9 mouse cellular contexts compared by ENCODE assay signal in the genomic region with DNA sequence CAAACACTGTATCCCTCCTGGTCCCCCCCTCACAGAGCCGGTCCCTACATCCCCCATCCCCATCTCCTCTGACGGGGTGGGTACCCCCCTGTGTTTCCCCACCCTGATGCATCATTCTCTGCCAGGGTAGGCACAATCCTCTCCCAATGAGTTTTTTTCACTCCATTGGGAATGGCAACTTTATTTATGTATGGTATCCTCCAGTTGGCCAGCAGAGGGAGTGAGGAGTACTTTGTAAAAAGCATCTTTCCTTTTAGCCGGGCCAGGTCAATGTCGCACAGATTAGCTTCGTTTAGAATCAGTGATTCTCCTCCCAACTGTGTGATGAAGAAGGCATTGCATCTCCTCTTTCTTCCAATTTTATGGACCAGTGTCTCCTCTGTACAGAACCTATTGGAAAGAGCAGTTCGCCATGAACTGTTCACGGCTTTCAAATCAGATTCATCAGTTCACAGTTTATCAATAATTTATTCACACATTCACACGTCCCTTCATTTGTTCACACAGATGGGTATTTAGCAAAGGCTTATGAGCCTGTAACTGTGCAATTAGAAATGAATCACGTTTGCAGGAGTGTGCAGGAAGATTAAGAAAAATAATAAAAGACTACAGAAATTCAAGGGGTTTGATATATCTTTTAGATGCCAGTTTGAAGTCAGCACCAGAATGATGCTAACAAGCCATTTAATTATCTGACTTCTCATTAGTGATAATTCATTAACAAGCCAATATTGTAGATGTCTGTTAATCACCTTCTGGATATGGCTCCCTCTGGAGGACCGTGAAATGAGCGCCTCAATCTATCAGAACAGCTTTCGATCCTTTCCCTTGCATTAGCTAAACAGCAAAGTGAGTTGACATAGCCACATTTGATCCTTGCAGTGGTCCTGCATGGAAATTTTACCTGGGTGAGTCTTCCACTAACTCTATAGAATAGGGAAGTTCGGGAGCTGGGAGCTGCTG.
DNase-seq lines count a peak whose midpoint lies in the region; ATAC-seq and TF ChIP-seq lines count a peak whose summit lies in the region.
"Had no signal": no experiment of that assay in that cellular context is flagged by ENCODE, and none has a peak within 500 bp of the region (broad histone marks: within the 10 kb centered on the region; RNA-seq: fewer than 3 reads in every experiment).

No protein-coding gene starts in this region.

- H3K9me3 ChIP-seq in neural tube, embryonic 12.5 days = no peaks in the 10 kb centered on the region
- H3K9me3 ChIP-seq in intestine, embryonic 16.5 days (ENCODE audit: control insufficient read depth, low read length) = no peaks in the 10 kb centered on the region

- peak; percentile 91 for ATAC-seq in frontal cortex, adult (ENCODE audit: low TSS enrichment)
- peak; percentile 25; the same call in 1 of the 2 replicates for ATAC-seq in neural tube, embryonic 12.5 days (ENCODE audit: low FRiP score, low read depth)
- ATAC-seq in intestine, embryonic 16.5 days = no peak

- intact Hi-C loops in gastrocnemius, adult 2 months (cut with DNase I) = no loop called here

- no peaks in the 10 kb centered on the region for H3K27me3 ChIP-seq in neural tube, embryonic 12.5 days (replicated peaks)
- no peaks in the 10 kb centered on the region for H3K27me3 ChIP-seq in intestine, embryonic 16.5 days (replicated peaks; ENCODE audit: control insufficient read depth, insufficient read depth, low read length)

- no peak for DNase-seq in gastrocnemius, adult 2 months
- no peak for DNase-seq in gastrocnemius, adult 8-10 months (ENCODE audit: low spot score in 2 of 2)
- peak; percentile 34 for DNase-seq in Muller cell, postnatal 12 days (ENCODE audit: inconsistent ontology term)
- peak; percentile 11 to 38 for DNase-seq in layer of hippocampus, postnatal 25 days (ENCODE audit: extremely low spot score in 1 of 2, low spot score in 1 of 2)
- no peak for DNase-seq in gastrocnemius, adult 18-20 months (ENCODE audit: low spot score)

- WGBS in neural tube, embryonic 12.5 days = 54% methylated on average over 13 of the region's 13 CpGs
- 60% methylated on average over 13 of the region's 13 CpGs for WGBS in intestine, embryonic 16.5 days

- no peaks in the 10 kb centered on the region for H3K36me3 ChIP-seq in neural tube, embryonic 12.5 days
- H3K36me3 ChIP-seq in intestine, embryonic 16.5 days (ENCODE audit: control insufficient read depth, insufficient read depth, low read length) = no peaks in the 10 kb centered on the region

- H3K9ac ChIP-seq in neural tube, embryonic 12.5 days = no peak overlapping the region
- no peak overlapping the region for H3K9ac ChIP-seq in intestine, embryonic 16.5 days (ENCODE audit: low read depth, low read length)

- H3K27ac ChIP-seq in gastrocnemius, adult 2 months = no peak overlapping the region
- H3K27ac ChIP-seq in neural tube, embryonic 12.5 days = no peak overlapping the region
- no peak overlapping the region for H3K27ac ChIP-seq in intestine, embryonic 16.5 days (ENCODE audit: low read length)

- peak; percentile 33; the same call in 1 of the 2 replicates for TF ChIP-seq CTCF in gastrocnemius, adult 2 months (IDR thresholded peaks at IDR 0.05)

- H3K4me2 ChIP-seq in neural tube, embryonic 12.5 days (replicated peaks) = no peak overlapping the region
- no peak overlapping the region for H3K4me2 ChIP-seq in intestine, embryonic 16.5 days (ENCODE audit: low read depth, low read length)

- no peak overlapping the region for H3K4me3 ChIP-seq in gastrocnemius, adult 2 months
- H3K4me3 ChIP-seq in neural tube, embryonic 12.5 days = no peak overlapping the region
- H3K4me3 ChIP-seq in intestine, embryonic 16.5 days (ENCODE audit: low read length) = no peak overlapping the region
- H3K4me3 ChIP-seq: erythroblast, embryonic 14.5 days had no signal

- no peaks in the 10 kb centered on the region for H3K4me1 ChIP-seq in neural tube, embryonic 12.5 days
- no peaks in the 10 kb centered on the region for H3K4me1 ChIP-seq in intestine, embryonic 16.5 days (ENCODE audit: control insufficient read depth, insufficient read depth, low read length)

Comparison
In these comparisons a context has a peak if more than half of its experiments do, and no peak if none do; other contexts are left out.
1. DNase-seq: peak in Muller cell, postnatal 12 days (single experiment) and layer of hippocampus, postnatal 25 days (2 of 2); none in gastrocnemius, adult 2 months (single experiment), gastrocnemius, adult 8-10 months (0 of 2) and gastrocnemius, adult 18-20 months (single experiment).